Mouse (Mus musculus) regulatory T cell (primary cell): ENCODE measurements around the gene Rnf113a2.

Source experiments
- in situ Hi-C: fragments of 300-600 bp; cut with MboI, MseI; formaldehyde crosslinking; loops from one replicate; pipeline ENCODE4 v1.15.1; 2025; ENCODE audit warnings: high pct_unique_total_duplicates

Gene Rnf113a2

DNA sequence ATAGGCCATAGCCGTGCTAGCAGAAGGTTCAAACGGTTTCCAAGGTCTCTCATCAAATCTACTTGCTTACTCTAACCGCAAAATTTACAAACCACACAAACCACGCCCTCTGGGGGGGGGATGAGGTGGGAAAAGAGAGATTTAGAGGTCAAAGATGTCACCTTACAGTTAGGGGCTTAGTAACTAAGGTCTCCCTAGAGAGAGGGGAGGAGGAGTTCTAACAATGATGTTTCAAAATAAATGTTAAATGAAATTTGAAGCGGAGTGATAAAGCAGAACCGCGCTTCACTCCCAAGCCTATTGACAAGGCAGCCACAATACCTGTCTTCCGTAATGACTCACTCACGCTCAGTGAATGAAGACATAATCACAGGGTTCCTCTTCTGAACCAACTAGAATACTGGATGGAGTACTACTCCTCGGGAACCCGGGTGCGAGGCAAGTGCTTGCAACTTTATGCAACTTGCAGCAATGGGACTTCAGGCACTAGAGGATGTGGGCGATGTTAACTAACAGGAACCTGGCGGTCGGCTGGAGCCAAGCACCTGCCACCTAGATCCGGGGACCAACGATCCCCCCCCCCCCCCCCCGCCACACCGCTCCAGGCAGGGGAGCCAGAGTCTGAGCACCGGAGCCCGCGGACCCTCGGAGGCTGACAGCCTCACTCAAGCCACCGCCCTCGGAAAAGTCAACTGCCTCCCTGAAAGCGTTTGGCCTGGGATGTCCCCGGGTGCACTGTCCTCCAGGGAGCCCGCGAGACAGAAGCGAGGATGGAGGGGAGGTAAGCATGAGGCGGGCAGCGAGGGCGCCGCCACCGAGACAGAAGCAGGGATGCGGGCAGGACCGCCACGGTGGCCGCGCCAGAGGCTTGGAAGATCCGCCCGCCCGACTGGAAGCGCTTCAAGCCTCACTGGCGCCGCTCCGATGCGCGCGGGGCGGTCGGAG is 8.8 kb upstream of the Rnf113a2 start:
- in situ Hi-C loops: no loop called here

DNA sequence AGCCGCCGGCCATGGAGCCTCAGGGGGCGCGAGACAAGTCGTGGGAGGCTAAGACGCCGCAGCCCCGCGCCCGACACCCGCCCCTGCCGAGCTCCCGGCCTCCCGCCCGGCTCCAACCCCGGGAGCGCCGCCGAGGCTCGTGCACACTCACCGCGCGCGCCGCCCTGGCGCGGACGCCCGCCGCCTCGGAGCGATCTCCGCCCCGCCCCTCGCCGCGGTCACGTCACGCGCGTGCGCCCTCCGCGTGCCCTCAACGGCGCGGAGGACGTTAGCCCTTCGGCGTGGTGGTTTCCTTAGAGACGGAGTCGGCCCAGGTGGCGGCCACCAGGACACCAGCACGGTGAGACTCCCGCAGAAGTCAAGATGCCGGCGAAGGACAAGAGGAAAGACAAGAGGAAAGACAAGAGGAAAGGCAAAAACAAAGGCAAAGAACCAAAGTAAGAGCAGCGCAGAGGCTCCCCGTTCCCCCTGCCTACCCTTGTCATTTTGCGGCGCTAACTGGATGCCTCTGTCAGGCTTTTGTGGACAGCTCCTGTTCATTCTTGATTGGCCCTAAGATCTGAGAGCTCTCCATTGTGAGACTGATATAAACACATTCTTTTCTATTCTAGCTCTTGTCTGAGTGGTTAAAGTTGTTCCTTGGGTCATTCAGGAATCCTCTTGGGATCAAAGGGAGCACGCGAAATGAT is 8.0 kb upstream of the Rnf113a2 start, which contains the start of the genes Entpd5 and Bbof1:
Entpd5 (minus strand) TSS at position 211 of the 689 bp plus-strand sequence.
Bbof1 (plus strand) TSS at position 253 of the 689 bp plus-strand sequence.
- in situ Hi-C loops: no loop called here

DNA sequence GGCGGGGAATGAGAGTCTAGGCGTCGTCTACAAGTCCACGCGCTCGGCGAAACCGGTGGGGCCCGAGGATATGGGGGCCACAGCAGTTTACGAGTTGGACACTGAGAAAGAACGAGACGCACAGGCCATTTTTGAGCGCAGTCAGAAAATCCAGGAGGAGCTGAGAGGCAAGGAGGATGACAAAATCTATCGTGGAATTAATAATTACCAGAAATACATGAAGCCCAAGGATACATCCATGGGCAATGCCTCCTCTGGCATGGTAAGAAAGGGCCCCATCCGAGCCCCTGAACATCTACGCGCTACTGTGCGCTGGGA is 568 bp downstream of the Rnf113a2 start:
- in situ Hi-C loops: loop anchor here (5.0 kb wide), 1 partner anchor 35 kb away; the partner anchor contains the start of genes Aldh6a1 and Lin52

DNA sequence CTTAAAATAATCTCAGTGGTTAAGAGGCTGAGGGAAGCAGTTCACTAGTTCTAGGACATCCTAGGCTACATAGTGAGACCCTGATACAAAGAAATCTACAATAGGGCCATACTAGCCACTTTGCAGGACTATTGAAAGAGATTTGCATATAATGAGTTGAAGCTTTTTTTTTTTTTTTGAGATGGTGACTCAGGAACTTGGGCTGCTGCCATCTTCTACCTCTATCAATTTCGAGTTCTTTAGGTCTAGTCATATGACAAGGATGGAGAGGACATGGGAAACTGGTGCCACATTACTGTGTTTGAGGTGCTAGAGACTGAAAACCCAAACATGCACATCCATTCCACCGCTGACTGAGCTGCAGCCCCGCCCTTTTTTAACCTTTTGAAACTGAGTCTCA is 7.0 kb downstream of the Rnf113a2 start:
- in situ Hi-C loops: no loop called here

DNA sequence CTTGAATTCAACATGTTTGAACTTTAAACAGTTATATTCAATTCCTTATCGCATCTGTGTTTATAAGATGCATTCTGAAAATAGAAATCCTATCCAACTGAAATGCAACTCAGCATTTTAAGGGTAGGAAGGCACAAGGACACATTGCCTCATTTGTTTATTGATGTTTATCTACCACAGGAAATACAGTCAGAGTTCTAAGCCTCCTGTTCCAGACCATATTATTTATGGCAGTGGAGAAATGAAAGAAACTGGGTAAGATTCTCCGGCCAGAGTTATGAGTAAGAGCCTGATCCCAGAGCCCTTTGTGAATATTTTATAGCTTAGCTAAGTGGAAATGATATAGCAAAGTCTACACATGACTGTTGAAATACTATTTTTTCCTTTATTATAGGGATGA is 12.8 kb downstream of the Rnf113a2 start:
- in situ Hi-C loops: no loop called here

DNA sequence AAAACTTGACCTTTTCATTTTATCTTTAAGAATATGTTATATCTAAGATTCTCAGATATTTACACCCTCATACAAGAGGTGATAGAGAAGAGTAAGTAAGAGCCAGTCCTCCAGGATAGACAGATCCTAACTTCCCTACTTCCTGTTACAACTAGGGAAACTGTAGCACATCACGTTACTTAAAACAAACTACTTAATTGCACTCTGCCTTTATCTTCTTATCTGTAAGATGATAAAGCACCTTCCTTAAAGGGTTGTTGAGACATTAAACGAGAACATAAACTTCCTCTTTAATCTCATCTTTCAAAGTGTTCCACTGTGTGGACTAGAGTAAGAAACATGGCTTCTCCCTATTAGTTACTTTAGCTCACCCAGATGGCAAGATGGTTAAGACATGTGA is 21.7 kb downstream of the Rnf113a2 start:
- in situ Hi-C loops: no loop called here

DNA sequence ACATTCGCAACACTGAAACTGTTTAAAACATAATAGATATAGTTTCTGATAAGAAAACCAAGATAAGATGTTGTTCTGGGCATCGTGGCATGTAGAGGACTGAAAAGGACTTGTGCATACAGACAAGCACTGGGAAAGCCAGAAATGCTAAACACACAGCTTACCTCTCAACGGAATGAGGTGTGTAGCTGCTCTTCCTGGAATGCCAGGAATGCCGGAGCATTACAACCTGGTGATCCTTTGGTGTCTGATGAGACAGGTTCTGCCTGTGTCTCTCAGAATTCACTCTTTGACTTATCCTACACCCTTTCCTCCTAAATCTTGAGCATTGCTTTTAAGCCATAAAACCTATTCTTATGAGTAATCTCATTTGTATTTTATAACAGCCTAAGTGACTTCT is 25.5 kb downstream of the Rnf113a2 start:
- in situ Hi-C loops: no loop called here

DNA sequence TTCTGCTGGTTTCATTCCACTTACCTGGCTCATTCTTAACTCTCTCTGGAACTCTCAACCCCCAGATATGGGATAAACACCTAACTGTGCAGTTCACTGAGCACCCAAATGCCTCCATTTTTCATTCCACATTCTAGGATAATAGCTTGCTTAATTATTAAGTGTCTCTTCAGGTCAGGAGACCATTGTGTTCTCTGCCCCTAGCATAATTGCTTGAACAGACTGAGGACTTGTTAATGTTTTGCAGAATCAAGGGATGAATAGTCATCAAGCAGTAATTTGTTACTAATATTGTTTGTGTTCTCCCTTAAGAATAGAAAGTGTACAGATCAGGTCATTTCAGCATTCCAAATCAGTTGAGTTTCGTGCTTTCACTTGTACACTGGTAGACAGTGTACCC is 30.4 kb downstream of the Rnf113a2 start:
- in situ Hi-C loops: no loop called here

DNA sequence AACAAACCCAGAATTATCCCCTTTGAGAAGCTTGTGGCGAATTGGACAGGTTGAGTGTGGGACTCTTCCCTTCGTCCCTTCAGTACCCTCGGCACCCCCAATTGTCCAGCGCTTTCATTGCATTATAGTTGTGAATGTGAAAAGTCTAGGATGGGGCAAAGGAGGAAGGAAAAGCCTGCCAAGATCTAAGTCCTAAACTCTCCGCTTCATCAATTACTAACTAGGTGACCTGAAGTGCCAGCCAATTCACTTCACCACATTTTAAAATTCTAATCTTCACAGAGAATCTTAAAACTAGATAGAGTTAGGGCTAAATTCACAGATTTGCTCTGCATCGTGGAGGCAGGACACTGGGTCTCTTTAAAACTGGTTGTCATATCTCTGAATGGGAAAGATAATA is 31.2 kb downstream of the Rnf113a2 start:
- in situ Hi-C loops: no loop called here

DNA sequence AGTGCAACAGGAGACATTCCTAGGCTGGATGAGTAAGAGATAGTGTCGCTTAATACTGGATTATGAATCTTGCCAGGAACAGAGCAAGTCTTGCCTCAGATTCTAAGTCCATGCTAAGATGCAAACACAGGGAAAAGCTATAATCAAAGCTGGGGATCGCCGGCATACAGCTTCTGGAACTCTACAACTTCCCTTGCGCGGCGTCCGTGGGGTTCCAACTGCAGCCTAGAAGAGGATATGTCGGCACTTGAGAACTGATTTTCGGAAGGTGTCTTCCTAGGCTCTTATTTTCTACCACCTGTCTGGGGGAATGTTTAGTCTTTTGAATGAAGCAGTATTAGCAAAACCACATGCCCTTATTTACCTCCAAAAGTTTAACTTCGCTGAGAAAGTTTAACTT is 32.9 kb downstream of the Rnf113a2 start:
- in situ Hi-C loops: loop anchor here (5.0 kb wide), 1 partner anchor 33 kb away; the partner anchor contains the start of gene Rnf113a2

DNA sequence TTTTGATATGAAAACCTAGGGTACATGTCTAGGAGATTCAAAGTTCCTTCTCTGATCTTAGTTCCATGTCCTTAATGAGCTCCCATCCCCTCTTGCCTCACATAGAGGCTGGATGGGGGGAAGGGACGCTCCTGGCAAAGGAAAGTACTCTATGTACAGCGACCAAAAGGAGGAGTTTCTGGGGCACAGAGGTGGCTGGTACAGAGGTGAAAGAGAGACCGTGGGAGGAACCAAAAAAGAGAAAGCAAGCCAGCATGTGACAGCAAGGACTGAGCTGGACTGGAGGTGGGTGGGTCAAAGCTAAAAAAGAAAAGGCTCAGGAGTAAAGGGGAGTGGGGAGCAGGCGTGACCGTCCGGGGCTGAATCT is 33.3 kb downstream of the Rnf113a2 start:
- in situ Hi-C loops: loop anchor here (5.0 kb wide), 1 partner anchor 33 kb away; the partner anchor contains the start of gene Rnf113a2

DNA sequence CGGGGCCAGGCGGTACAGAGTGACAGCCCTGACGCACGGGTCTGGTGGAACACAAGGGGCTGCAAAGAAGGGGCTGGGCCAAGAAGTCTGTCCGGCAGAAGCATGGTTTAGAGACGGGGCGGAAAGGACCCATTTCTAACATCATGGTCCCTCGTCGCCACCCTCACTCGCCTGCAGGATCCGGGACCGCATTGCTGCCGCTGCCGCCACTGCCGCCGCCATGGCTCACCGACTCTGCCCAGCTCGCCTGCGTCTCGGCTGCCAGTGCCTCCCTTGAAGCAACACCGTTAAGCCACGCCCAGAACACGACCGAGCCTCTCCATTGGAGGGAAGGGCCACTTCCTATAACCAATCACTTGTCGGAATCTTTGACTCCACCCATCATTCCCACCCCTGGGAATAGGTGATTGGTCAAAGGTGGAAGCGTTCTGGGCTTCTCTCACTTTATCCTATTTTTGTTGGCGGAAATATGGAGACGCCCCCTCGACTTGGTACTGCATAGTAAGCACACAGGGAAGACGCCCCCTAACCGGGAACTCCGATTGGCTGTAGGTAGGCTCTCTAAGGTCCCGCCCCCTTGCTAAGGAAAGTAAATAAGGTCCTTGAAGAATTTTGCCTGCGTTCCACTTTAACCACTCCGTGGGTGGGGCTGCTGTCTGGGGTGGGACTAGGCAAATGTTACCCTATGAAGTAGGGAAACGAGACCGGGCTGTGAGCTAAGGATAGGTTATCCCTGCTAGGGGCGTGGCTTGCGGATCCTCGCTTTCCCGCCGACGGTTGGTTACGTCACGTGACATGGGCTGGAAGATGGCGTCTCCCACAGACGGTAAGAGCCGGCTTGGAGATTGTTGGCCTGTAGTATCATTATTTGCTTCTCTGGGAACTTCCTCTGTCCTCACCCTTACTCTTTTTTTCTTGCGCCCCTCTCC is 34.0 kb downstream of the Rnf113a2 start, which contains the start of the genes Aldh6a1 and Lin52:
Aldh6a1 (minus strand) TSS at position 287 of the 929 bp plus-strand sequence.
Lin52 (plus strand) TSS at position 705 of the 929 bp plus-strand sequence.
- in situ Hi-C loops: loop anchor here (5.0 kb wide), 1 partner anchor 34 kb away; the partner anchor contains the start of gene Rnf113a2

DNA sequence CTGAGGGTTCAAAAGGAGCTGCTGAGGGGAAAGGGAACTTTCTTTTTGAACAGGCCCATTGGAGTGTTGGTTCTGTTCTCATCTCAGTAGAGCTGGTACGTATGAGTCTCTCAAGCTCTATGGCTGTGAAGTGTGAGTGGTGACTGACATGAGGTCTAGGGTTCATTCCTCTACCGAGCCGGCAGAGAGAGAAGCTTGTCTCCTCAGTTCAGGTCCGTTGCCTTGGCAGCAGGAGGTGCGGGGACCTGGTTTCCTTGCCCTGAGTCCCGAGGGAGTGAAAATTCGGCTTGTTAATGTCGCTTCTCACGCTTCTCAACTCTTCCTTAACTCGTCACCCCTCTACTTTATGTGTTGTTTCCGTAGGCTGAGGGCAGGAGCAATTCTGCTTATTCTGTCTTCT is 34.8 kb downstream of the Rnf113a2 start:
- in situ Hi-C loops: loop anchor here (5.0 kb wide), 1 partner anchor 34 kb away; the partner anchor contains the start of gene Rnf113a2

DNA sequence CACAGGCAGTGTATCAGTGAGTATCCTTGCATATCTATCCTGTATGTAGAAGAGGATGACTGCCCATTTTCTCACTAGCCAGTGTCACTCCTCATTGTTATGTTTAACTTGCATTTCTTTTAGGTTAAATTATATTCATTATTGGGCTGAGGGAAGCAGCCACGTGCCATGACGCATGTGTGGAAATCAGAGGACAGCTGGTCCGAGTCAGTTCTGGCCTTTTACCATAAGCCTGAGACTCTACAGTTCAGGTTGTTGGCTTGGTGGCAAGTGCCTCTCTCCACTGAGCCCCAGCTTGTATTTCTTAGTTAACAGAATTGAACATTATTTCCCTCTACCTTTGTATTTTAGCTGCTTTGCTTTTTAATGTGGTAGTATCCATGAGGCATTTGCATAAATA is 39.9 kb downstream of the Rnf113a2 start:
- in situ Hi-C loops: no loop called here

DNA sequence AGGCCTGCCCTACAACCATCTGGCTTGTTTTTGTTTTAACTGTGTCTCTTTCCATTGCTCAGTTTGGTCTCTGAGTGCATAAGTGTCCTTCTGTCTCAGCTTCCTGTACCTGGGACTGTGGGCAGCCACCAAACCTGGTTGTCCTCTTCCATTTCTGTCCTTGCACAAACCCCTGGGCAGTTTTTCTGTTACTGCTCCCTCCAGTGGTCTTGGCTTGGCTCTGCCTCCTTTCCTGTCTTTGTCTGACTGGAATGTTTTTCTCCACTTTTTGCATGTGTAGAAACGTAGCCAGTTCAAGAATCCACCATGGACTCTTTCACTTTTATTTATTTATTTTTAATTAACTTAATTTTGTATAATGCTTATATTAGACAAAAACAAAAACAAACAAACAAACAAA is 42.8 kb downstream of the Rnf113a2 start:
- in situ Hi-C loops: no loop called here

DNA sequence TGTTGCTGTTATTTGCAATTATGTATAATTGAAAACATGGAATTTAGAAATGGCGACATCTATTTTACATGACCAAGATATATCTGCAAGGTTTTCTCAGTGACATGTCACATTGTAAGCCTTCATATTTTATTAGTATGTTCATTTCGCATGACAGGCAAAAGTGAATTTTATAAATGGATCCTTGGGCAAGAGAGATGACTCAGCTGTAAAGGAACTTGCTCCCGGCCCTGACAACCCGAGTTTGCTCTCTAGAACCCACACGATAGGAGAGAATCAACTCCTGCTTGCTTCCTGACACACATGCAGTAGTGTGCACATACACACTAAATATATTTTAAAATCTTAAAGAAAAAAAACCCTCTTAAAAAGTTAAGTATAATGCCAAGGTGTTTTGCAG is 44.4 kb downstream of the Rnf113a2 start:
- in situ Hi-C loops: no loop called here

DNA sequence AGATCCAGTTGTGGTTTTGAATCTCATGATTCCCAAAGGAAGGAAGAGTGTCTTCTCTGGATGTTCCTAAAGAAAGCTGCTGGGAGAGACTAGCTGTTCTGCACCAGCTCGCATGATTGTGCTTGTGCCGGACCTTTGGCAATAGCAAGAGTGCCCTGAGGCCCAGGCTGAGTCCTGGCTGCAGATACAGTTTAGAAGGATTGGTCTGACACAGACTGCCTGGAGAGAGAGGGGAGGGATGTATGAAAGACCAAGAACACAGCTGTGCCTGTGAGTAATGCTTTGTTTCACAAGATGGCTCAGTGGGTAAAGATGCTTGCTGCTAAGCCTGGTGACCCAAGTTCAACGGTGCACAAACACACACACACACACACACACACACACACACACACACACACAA is 45.9 kb downstream of the Rnf113a2 start:
- in situ Hi-C loops: no loop called here
